Mouse (Mus musculus): ENCODE data around the gene Clpx. TPM values are rescaled to one million over a fixed set of nuclear protein-coding genes. Genes with fewer than 3 reads are reported as not detected.

Gene Clpx
- polyA plus RNA-seq, 1 experiment from 2014 or later = 50.0 TPM

Other genes starting within 250 kb of the Clpx start
- gene Igdcc4, start 192.8 kb upstream of the Clpx start, polyA plus RNA-seq (2015; fragmentation: Nextera tagmentation; extraction: Ambion mirVana) = 14.4 and 14.6 TPM in 2 replicates
- gene Igdcc3, start 153.1 kb upstream of the Clpx start, polyA plus RNA-seq (2015; fragmentation: Nextera tagmentation; extraction: Ambion mirVana) = 1.8 and 2.0 TPM in 2 replicates
- 5.4 and 5.6 TPM in 2 replicates for gene Parp16, start 98.9 kb upstream of the Clpx start, polyA plus RNA-seq (2015; fragmentation: Nextera tagmentation; extraction: Ambion mirVana)
- 0.09 and 0.16 TPM in 2 replicates for gene Cilp, start 29.1 kb upstream of the Clpx start, polyA plus RNA-seq (2015; fragmentation: Nextera tagmentation; extraction: Ambion mirVana)
- gene Pdcd7, start 51.8 kb downstream of the Clpx start, polyA plus RNA-seq (2015; fragmentation: Nextera tagmentation; extraction: Ambion mirVana) = 9.3 and 10.6 TPM in 2 replicates
- gene Ubap1l, start 66.8 kb downstream of the Clpx start, polyA plus RNA-seq (2015; fragmentation: Nextera tagmentation; extraction: Ambion mirVana) = 0.14 TPM in 1 of 2 replicates, not detected in the other
- 5.0 and 5.5 TPM in 2 replicates for gene Kbtbd13, start 97.4 kb downstream of the Clpx start, polyA plus RNA-seq (2015; fragmentation: Nextera tagmentation; extraction: Ambion mirVana)
- 49.9 and 52.6 TPM in 2 replicates for gene Rasl12, start 104.2 kb downstream of the Clpx start, polyA plus RNA-seq (2015; fragmentation: Nextera tagmentation; extraction: Ambion mirVana)
- not detected in 2 replicates for gene Slc51b, start 128.7 kb downstream of the Clpx start, polyA plus RNA-seq (2015; fragmentation: Nextera tagmentation; extraction: Ambion mirVana)
- gene Mtfmt, start 141.5 kb downstream of the Clpx start, polyA plus RNA-seq (2015; fragmentation: Nextera tagmentation; extraction: Ambion mirVana) = 18.6 and 19.3 TPM in 2 replicates
- 88.6 and 97.0 TPM in 2 replicates for gene Spg21, start 166.7 kb downstream of the Clpx start, polyA plus RNA-seq (2015; fragmentation: Nextera tagmentation; extraction: Ambion mirVana)
- not detected in 2 replicates for gene Ankdd1a, start 225.9 kb downstream of the Clpx start, polyA plus RNA-seq (2015; fragmentation: Nextera tagmentation; extraction: Ambion mirVana)

All from lung, embryonic 15.5 days (tissue).